Mouse (Mus musculus) forebrain, embryonic 11.5 days (tissue): ENCODE measurements around the gene Tnfsf15. TPM values are rescaled to one million over a fixed set of nuclear protein-coding genes. Genes with fewer than 3 reads are reported as not detected.

ENCODE experiments used
- ATAC-seq: fragments of 200-750 bp; cut with Nextera tagmentation; replicated peaks from 2 replicates; pipeline ENCODE4 v1.8.0; 2017; ENCODE audit warnings: moderate TSS enrichment; ENCODE audit not compliant: low FRiP score
- DNase-seq: peaks from one replicate; pipeline ENCODE4 v3.0.0-alpha.2; 2017; ENCODE audit warnings: low spot score
- H3K27ac ChIP-seq: fragments of 300-500 bp; sonication (generic); 2 replicates; pipeline ENCODE4 v1.5.1; 2014; ENCODE audit warnings: low read depth, low read length
- H3K27me3 ChIP-seq: fragments of 300-500 bp; sonication (generic); 2 replicates; pipeline ENCODE4 v1.6.1; 2014; ENCODE audit warnings: mild to moderate bottlenecking, low read length, mixed read lengths; ENCODE audit not compliant: control insufficient read depth, insufficient read depth
- H3K36me3 ChIP-seq: fragments of 300-500 bp; sonication (generic); 2 replicates; pipeline ENCODE4 v1.6.1; 2014; ENCODE audit warnings: mild to moderate bottlenecking, low read length, moderate library complexity, mixed read lengths; ENCODE audit not compliant: control insufficient read depth, insufficient read depth
- H3K4me1 ChIP-seq: fragments of 300-500 bp; sonication (generic); replicated peaks from 2 replicates; pipeline ENCODE4 v1.6.1; 2014; ENCODE audit warnings: low read length, mixed read lengths; ENCODE audit not compliant: control insufficient read depth, insufficient read depth
- H3K4me2 ChIP-seq: fragments of 300-500 bp; sonication (generic); 2 replicates; pipeline ENCODE4 v1.6.1; 2014; ENCODE audit warnings: low read depth, mild to moderate bottlenecking, low read length, moderate library complexity, mixed read lengths; ENCODE audit not compliant: severe bottlenecking
- H3K4me3 ChIP-seq: fragments of 300-500 bp; sonication (generic); 2 replicates; pipeline ENCODE4 v1.5.1; 2014; ENCODE audit warnings: low read depth, low read length
- H3K9ac ChIP-seq: fragments of 300-500 bp; sonication (generic); 2 replicates; pipeline ENCODE4 v1.6.1; 2014; ENCODE audit warnings: low read length
- H3K9me3 ChIP-seq: fragments of 300-500 bp; sonication (generic); 2 replicates; pipeline ENCODE4 v1.6.1; 2016; ENCODE audit warnings: low read length, mixed read lengths; ENCODE audit not compliant: control insufficient read depth
- WGBS: fragments of 180-500 bp; shearing (Covaris S2); extraction: QIAGEN DNeasy Blood & Tissue Kit; methylation state at CpG from one replicate; pipeline ENCODE4 v1.1.7; 2014; 5-methylcytosine and 5-hydroxymethylcytosine counted together
- polyA plus RNA-seq: library from polyadenylated mRNA; unstranded; fragments of >200 nt; fragmentation: Nextera tagmentation; extraction: Ambion mirVana; gene quantifications from 2 replicates; pipeline ENCODE4 v1.2.1, GENCODE M21; 2014

The Tnfsf15 gene
- polyA plus RNA-seq, 1 experiment from 2014 or later, result not detected

GRCm38 (mm10) chr4:63706279-63706971, 38.5 kb downstream of the Tnfsf15 start:
- no peak for DNase-seq
- ATAC-seq, result no peak
- Histone ChIP-seq H3K9ac (no peak overlapping the region), H3K4me2 (no peak overlapping the region), H3K36me3 (no peaks in the 10 kb centered on the region), H3K27ac (no peak overlapping the region), H3K4me1 (no peaks in the 10 kb centered on the region), H3K27me3 (no peaks in the 10 kb centered on the region), H3K4me3 (no peak overlapping the region), H3K9me3 (no peaks in the 10 kb centered on the region)
- WGBS, result 73% methylated on average over 1 of the region's 1 CpGs

GRCm38 (mm10) chr4:63704232-63704631, 40.7 kb downstream of the Tnfsf15 start:
- 86% methylated on average over 5 of the region's 5 CpGs for WGBS
- H3K9me3 ChIP-seq, result no peaks in the 10 kb centered on the region
- no peaks in the 10 kb centered on the region for H3K27me3 ChIP-seq

GRCm38 (mm10) chr4:63703686-63704085, 41.2 kb downstream of the Tnfsf15 start:
- no peak overlapping the region for H3K9ac ChIP-seq
- DNase-seq (no peak), ATAC-seq (no peak)
- WGBS, result 87% methylated on average over 2 of the region's 2 CpGs
- no peaks in the 10 kb centered on the region for H3K27me3 ChIP-seq
- no peaks in the 10 kb centered on the region for H3K9me3 ChIP-seq
- no peak overlapping the region for H3K4me3 ChIP-seq
- H3K27ac ChIP-seq, result no peak overlapping the region
- H3K4me1 ChIP-seq, result no peaks in the 10 kb centered on the region
- no peak overlapping the region for H3K4me2 ChIP-seq
- H3K36me3 ChIP-seq, result no peaks in the 10 kb centered on the region

More at GRCm38 (mm10) chr4:63704232-63704631, 40.7 kb downstream of the Tnfsf15 start:
- Histone ChIP-seq H3K27ac (no peak overlapping the region), H3K36me3 (no peaks in the 10 kb centered on the region), H3K4me2 (no peak overlapping the region), H3K4me3 (no peak overlapping the region), H3K4me1 (no peaks in the 10 kb centered on the region), H3K9ac (no peak overlapping the region)
- no peak for ATAC-seq
- no peak for DNase-seq

- Histone ChIP-seq H3K9me3 (no peaks in the 10 kb centered on the region), H3K4me2 (no peak overlapping the region), H3K36me3 (no peaks in the 10 kb centered on the region), H3K27ac (no peak overlapping the region), H3K4me3 (no peak overlapping the region), H3K9ac (no peak overlapping the region), H3K4me1 (no peaks in the 10 kb centered on the region), H3K27me3 (no peaks in the 10 kb centered on the region)
- DNase-seq (no peak), ATAC-seq (no peak)
- 95% methylated on average over 4 of the region's 4 CpGs for WGBS
Observed at GRCm38 (mm10) chr4:63702006-63702704, 42.8 kb downstream of the Tnfsf15 start.

GRCm38 (mm10) chr4:63699749-63700148, 45.2 kb downstream of the Tnfsf15 start:
- no peak overlapping the region for H3K4me3 ChIP-seq
- no peaks in the 10 kb centered on the region for H3K36me3 ChIP-seq
- H3K9me3 ChIP-seq, result no peaks in the 10 kb centered on the region
- DNase-seq (no peak), ATAC-seq (no peak)
- no peak overlapping the region for H3K4me2 ChIP-seq
- 55% methylated on average over 3 of the region's 3 CpGs for WGBS
- H3K4me1 ChIP-seq, result no peaks in the 10 kb centered on the region
- H3K27me3 ChIP-seq, result no peaks in the 10 kb centered on the region
- no peak overlapping the region for H3K9ac ChIP-seq
- H3K27ac ChIP-seq, result no peak overlapping the region

GRCm38 (mm10) chr4:63696921-63697320, 48.0 kb downstream of the Tnfsf15 start:
- Histone ChIP-seq H3K4me3 (no peak overlapping the region), H3K9ac (no peak overlapping the region), H3K4me2 (no peak overlapping the region), H3K27me3 (no peaks in the 10 kb centered on the region), H3K36me3 (no peaks in the 10 kb centered on the region), H3K9me3 (no peaks in the 10 kb centered on the region), H3K27ac (no peak overlapping the region), H3K4me1 (no peaks in the 10 kb centered on the region)
- 82% methylated on average over 4 of the region's 4 CpGs for WGBS
- DNase-seq (no peak), ATAC-seq (no peak)

- ATAC-seq (no peak), DNase-seq (no peak)
- H3K4me1 ChIP-seq, result no peaks in the 10 kb centered on the region
- H3K9me3 ChIP-seq, result no peaks in the 10 kb centered on the region
- H3K27me3 ChIP-seq, result no peaks in the 10 kb centered on the region
- H3K9ac ChIP-seq, result no peak overlapping the region
- no peak overlapping the region for H3K27ac ChIP-seq
- H3K36me3 ChIP-seq, result no peaks in the 10 kb centered on the region
- H3K4me3 ChIP-seq, result no peak overlapping the region
- no peak overlapping the region for H3K4me2 ChIP-seq
Observed at GRCm38 (mm10) chr4:63692351-63692750, 52.6 kb downstream of the Tnfsf15 start.

- DNase-seq, result no peak
- H3K36me3 ChIP-seq, result no peaks in the 10 kb centered on the region
- no peak overlapping the region for H3K27ac ChIP-seq
- no peak overlapping the region for H3K4me3 ChIP-seq
- WGBS, result 78% methylated on average over 8 of the region's 8 CpGs
- H3K4me1 ChIP-seq, result no peaks in the 10 kb centered on the region
- H3K9me3 ChIP-seq, result no peaks in the 10 kb centered on the region
- ATAC-seq, result no peak
- H3K27me3 ChIP-seq, result no peaks in the 10 kb centered on the region
- H3K4me2 ChIP-seq, result no peak overlapping the region
- H3K9ac ChIP-seq, result no peak overlapping the region
Observed at GRCm38 (mm10) chr4:63687429-63687828, 57.5 kb downstream of the Tnfsf15 start.

GRCm38 (mm10) chr4:63686157-63686556, 58.8 kb downstream of the Tnfsf15 start:
- H3K36me3 ChIP-seq, result no peaks in the 10 kb centered on the region
- no peaks in the 10 kb centered on the region for H3K27me3 ChIP-seq
- no peak overlapping the region for H3K27ac ChIP-seq
- H3K9me3 ChIP-seq, result no peaks in the 10 kb centered on the region
- no peaks in the 10 kb centered on the region for H3K4me1 ChIP-seq
- no peak overlapping the region for H3K4me3 ChIP-seq
- H3K9ac ChIP-seq, result no peak overlapping the region
- no peak overlapping the region for H3K4me2 ChIP-seq
- ATAC-seq, result no peak
- no peak for DNase-seq
